Mouse (Mus musculus): ENCODE results near the gene Extl1. TPM values are rescaled to one million over a fixed set of nuclear protein-coding genes. Genes with fewer than 3 reads are reported as not detected.
A peak's percentile ranks its signal among the peaks of the same experiment; 100 is the strongest.

The Extl1 gene
- polyA plus RNA-seq, 1 experiment, result 22.4 TPM

DNA sequence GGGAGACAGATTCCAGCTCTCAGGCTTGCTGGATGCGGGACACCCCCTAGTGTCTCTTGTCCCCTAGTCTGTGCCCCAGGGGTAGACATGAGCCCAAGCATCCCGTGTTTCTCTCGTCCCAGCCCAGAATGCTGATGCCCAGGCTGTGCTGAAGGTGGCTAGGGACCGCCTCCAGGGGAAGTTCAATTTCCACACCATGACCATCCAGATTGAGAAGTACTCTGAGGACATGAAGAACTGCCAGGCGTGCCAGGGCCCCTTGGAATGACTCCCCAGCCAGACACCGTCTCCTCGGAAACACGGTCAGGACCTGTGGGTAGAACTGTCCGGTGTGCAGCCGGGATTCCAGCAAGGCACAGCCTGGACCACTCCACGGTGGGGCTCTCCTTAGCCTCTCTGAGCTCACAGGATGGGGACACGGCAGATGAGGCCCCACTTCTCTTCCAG lies 31.4 kb downstream of the Extl1 start:
- no peak overlapping the region for H3ac ChIP-seq (ENCODE audit: control insufficient read depth, insufficient read length)
- H3K79me2 ChIP-seq (ENCODE audit: control insufficient read depth, insufficient read depth), result no peaks in the 10 kb centered on the region
- H3K4me3 ChIP-seq, result no peak overlapping the region
- H3K27me3 ChIP-seq (ENCODE audit: control insufficient read depth, insufficient read depth, insufficient read length), result peaks cover 5% of the 10 kb centered on the region
- TF ChIP-seq POLR2AphosphoS2 (IDR thresholded peaks at IDR 0.05; ENCODE audit: insufficient read length, low read depth) (no peak), CEBPB (IDR thresholded peaks at IDR 0.05; ENCODE audit: insufficient read depth, poor library complexity, severe bottlenecking) (no peak), TCF3 (IDR thresholded peaks at IDR 0.05; ENCODE audit: insufficient read length, low read depth) (no peak), REST (IDR thresholded peaks at IDR 0.05; ENCODE audit: insufficient read depth, insufficient read length) (no peak), TCF12 (IDR thresholded peaks at IDR 0.05; ENCODE audit: insufficient read depth, poor library complexity, severe bottlenecking) (no peak), USF1 (IDR thresholded peaks at IDR 0.05; ENCODE audit: low read depth) (no peak), MAX (IDR thresholded peaks at IDR 0.05; ENCODE audit: low read depth) (no peak), SRF (IDR thresholded peaks at IDR 0.05; ENCODE audit: control insufficient read depth, insufficient read length, low read depth) (no peak)
- no peak overlapping the region for H3K4me2 ChIP-seq (ENCODE audit: low read depth)
- H3K36me3 ChIP-seq (ENCODE audit: control insufficient read depth, insufficient read depth), result no peaks in the 10 kb centered on the region

DNA sequence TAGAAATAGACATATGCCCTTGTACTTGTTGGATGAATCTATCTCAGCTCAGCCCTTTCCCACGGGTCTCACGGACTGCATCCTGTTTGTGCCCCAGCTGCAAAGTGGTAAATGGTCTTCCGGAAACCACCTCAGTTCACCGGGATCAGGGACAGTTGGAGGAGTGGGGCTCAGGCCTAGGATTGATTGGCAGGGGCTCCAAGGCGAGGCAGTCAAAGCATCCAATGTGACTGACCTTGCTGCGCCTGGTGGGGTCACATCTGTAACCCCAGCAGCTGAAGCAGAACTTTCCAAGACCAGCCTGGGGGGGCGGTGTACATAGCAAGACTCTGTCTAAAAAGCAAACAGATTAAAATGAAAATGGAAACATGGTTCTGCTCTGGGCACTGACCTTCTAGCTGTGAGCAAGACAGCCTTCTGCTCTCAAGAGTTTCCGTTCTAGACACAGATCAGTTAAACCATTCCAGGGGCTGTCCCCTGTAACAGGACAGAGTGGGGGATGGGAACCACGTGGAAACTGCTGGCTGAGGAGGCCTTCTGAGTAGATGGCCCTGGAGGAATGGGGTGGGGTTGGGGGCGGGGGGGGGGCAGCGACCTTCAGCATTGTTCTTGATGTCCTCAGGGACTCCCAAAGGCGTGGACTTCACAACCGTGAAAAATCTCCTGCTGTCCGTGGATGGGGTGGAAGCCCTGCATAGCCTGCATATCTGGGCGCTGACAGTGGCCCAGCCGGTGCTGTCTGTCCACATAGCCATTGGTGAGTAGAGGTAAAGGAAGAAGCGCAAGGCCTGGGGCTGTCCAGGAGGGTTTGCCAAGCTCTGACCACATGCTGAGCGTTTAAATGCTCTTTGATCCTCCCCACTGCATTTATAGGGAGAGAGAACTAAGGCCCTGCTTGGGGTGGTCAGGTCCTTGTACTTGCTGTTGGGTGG lies 32.1 kb downstream of the Extl1 start:
- TF ChIP-seq TCF12 (IDR thresholded peaks at IDR 0.05; ENCODE audit: insufficient read depth, poor library complexity, severe bottlenecking), result no peak
- no peak for TF ChIP-seq TCF3 (IDR thresholded peaks at IDR 0.05; ENCODE audit: insufficient read length, low read depth)
- peak in 1 of 3 experiments; percentile 47 for TF ChIP-seq MYOG (IDR thresholded peaks at IDR 0.05; ENCODE audit: control insufficient read depth in 1 of 3, insufficient read depth in 1 of 3, insufficient read length in 2 of 3, low read depth in 2 of 3)
- TF ChIP-seq POLR2AphosphoS2 (IDR thresholded peaks at IDR 0.05; ENCODE audit: insufficient read length, low read depth), result no peak
- no peak for TF ChIP-seq REST (IDR thresholded peaks at IDR 0.05; ENCODE audit: insufficient read depth, insufficient read length)
- TF ChIP-seq MYOD1 (IDR thresholded peaks at IDR 0.05; ENCODE audit: control insufficient read depth in 1 of 3, insufficient read length in 2 of 3, low read depth in 2 of 3), result peak; percentile 22 to 75 (median 35)
- no peak for TF ChIP-seq USF1 (IDR thresholded peaks at IDR 0.05; ENCODE audit: low read depth)
- no peak for TF ChIP-seq SRF (IDR thresholded peaks at IDR 0.05; ENCODE audit: control insufficient read depth, insufficient read length, low read depth)
- no peak for TF ChIP-seq POLR2A (IDR thresholded peaks at IDR 0.05; ENCODE audit: insufficient read length, low read depth)
- no peak for TF ChIP-seq MAX (IDR thresholded peaks at IDR 0.05; ENCODE audit: low read depth)
- TF ChIP-seq CEBPB (IDR thresholded peaks at IDR 0.05; ENCODE audit: insufficient read depth, poor library complexity, severe bottlenecking), result no peak
- Histone ChIP-seq H3K79me2 (ENCODE audit: control insufficient read depth, insufficient read depth) (no peaks in the 10 kb centered on the region), H3K4me3 (no peak overlapping the region), H3K27me3 (ENCODE audit: control insufficient read depth, insufficient read depth, insufficient read length) (peaks cover 7% of the 10 kb centered on the region), H3K36me3 (ENCODE audit: control insufficient read depth, insufficient read depth) (no peaks in the 10 kb centered on the region), H3K4me2 (ENCODE audit: low read depth) (no peak overlapping the region), H3ac (ENCODE audit: control insufficient read depth, insufficient read length) (no peak overlapping the region)

DNA sequence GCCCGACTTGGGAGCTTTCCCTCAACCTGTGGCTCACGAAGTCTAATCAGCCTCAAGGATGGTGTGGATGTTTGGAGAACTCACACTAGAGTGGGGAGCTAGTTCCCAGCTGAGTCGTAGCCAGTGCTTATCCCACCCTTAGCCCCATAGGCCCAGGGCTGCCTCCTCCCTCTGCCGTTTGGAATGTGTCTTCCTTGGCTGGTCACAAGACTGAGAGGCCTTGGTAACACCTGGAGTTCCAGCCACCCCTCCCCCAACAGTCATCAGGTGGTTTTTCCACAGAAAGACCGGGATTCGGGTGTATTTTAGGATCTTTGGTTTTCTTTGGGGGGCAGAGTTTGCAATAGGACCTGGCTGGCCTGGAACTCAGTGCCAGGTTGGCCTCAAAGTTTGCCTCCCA lies 33.0 kb downstream of the Extl1 start:
- Histone ChIP-seq H3K4me3 (no peak overlapping the region), H3K36me3 (ENCODE audit: control insufficient read depth, insufficient read depth) (no peaks in the 10 kb centered on the region), H3ac (ENCODE audit: control insufficient read depth, insufficient read length) (no peak overlapping the region), H3K4me2 (ENCODE audit: low read depth) (no peak overlapping the region), H3K79me2 (ENCODE audit: control insufficient read depth, insufficient read depth) (no peaks in the 10 kb centered on the region), H3K27me3 (ENCODE audit: control insufficient read depth, insufficient read depth, insufficient read length) (peaks cover 12% of the 10 kb centered on the region)
- no peak for TF ChIP-seq MAX (IDR thresholded peaks at IDR 0.05; ENCODE audit: low read depth)
- TF ChIP-seq CEBPB (IDR thresholded peaks at IDR 0.05; ENCODE audit: insufficient read depth, poor library complexity, severe bottlenecking), result no peak
- TF ChIP-seq MYOD1 (IDR thresholded peaks at IDR 0.05; ENCODE audit: control insufficient read depth in 1 of 3, insufficient read length in 2 of 3, low read depth in 2 of 3), result no peak
- TF ChIP-seq SRF (IDR thresholded peaks at IDR 0.05; ENCODE audit: control insufficient read depth, insufficient read length, low read depth), result no peak
- TF ChIP-seq POLR2A (IDR thresholded peaks at IDR 0.05; ENCODE audit: insufficient read length, low read depth), result no peak

DNA sequence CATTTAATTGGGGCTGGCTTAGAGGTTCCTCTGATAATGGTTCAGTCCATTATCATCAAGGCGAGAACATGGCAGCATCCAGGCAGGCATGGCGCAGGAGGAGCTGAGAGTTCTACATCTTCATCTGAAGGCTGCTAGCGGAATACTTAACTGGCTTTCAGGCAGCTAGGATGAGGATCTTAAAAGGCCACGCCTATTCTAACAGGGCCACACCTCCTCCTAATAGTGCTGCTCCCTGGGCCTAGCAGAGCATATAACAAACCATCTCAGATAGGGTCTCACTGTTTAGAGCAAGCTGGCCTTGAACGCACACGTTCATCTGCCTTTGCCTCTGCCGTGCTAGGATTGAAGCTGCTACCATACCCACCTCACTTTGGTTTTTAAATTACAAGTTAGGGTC lies 33.8 kb downstream of the Extl1 start:
- TF ChIP-seq POLR2AphosphoS2 (IDR thresholded peaks at IDR 0.05; ENCODE audit: insufficient read length, low read depth) (no peak), SRF (IDR thresholded peaks at IDR 0.05; ENCODE audit: control insufficient read depth, insufficient read length, low read depth) (no peak), MYOG (IDR thresholded peaks at IDR 0.05; ENCODE audit: control insufficient read depth in 1 of 3, insufficient read depth in 1 of 3, insufficient read length in 2 of 3, low read depth in 2 of 3) (no peak), MAX (IDR thresholded peaks at IDR 0.05; ENCODE audit: low read depth) (no peak), TCF3 (IDR thresholded peaks at IDR 0.05; ENCODE audit: insufficient read length, low read depth) (no peak), CEBPB (IDR thresholded peaks at IDR 0.05; ENCODE audit: insufficient read depth, poor library complexity, severe bottlenecking) (no peak), POLR2A (IDR thresholded peaks at IDR 0.05; ENCODE audit: insufficient read length, low read depth) (no peak), MYOD1 (IDR thresholded peaks at IDR 0.05; ENCODE audit: control insufficient read depth in 1 of 3, insufficient read length in 2 of 3, low read depth in 2 of 3) (no peak), TCF12 (IDR thresholded peaks at IDR 0.05; ENCODE audit: insufficient read depth, poor library complexity, severe bottlenecking) (no peak), USF1 (IDR thresholded peaks at IDR 0.05; ENCODE audit: low read depth) (no peak), E2F4 (IDR thresholded peaks at IDR 0.05; ENCODE audit: insufficient read depth) (no peak), REST (IDR thresholded peaks at IDR 0.05; ENCODE audit: insufficient read depth, insufficient read length) (no peak)
- Histone ChIP-seq H3K27me3 (ENCODE audit: control insufficient read depth, insufficient read depth, insufficient read length) (peaks cover 16% of the 10 kb centered on the region), H3K4me2 (ENCODE audit: low read depth) (no peak overlapping the region), H3ac (ENCODE audit: control insufficient read depth, insufficient read length) (no peak overlapping the region), H3K79me2 (ENCODE audit: control insufficient read depth, insufficient read depth) (no peaks in the 10 kb centered on the region), H3K4me3 (no peak overlapping the region), H3K36me3 (ENCODE audit: control insufficient read depth, insufficient read depth) (no peaks in the 10 kb centered on the region)

All from myocyte (in vitro differentiated cells).